Mouse (Mus musculus) left cerebral cortex, adult 8-10 months (tissue): Measurements from ENCODE around the gene Kcnk13. TPM values are rescaled to one million over a fixed set of nuclear protein-coding genes. Genes with fewer than 3 reads are reported as not detected.

Experiments used
- DNase-seq, 2 experiments: peaks; one replicate each; pipeline ENCODE4 v3.0.0; 2022; ENCODE audit warnings: low spot score in 2 of 2
- total RNA-seq, 4 experiments: library from RNA; stranded (reverse); gene quantifications; 2 replicates each; pipeline ENCODE4 v1.2.4; 2022

Gene Kcnk13
- total RNA-seq, 4 experiments from 2014 or later = 9.1 to 10.2 (median 9.7) TPM

DNA sequence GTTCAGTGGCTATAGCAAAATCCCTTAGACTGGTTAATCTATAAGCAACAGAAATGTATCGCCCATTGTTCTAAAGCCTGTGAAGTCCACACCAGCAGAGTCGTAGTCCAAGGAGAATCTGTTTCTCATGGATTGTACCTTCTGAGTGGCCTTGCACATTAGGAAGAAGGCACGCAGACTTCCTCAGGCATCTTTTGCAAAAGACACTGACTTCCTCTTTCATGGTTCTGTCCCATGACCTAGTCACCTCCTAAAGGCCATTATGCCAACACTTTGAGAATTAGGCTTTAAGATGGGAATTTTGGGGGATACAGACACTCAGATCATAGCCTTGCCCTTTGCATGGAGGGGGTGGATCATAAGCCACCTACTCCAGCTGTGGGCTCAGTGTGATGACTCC lies 48.5 kb downstream of the Kcnk13 start:
- no peak for DNase-seq

DNA sequence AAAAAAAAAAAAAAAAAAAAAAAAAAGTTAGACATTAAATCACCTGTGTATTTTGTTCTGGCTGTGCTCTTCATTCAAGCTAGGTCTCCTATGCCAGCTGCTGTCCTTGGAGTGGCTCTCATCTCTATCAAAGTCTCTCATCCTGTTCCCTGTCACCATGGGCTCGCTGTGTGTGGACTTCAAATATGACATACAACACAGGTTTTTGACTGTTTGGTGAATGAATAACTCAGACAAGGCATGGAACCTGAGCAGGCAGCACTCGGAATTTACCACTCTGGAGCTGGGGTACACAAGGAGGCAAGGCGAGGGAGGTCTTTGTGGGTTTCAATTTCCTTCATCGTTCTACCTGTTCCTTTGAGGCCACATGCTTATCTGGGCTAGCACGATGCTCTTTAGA lies 50.8 kb downstream of the Kcnk13 start:
- no peak for DNase-seq

DNA sequence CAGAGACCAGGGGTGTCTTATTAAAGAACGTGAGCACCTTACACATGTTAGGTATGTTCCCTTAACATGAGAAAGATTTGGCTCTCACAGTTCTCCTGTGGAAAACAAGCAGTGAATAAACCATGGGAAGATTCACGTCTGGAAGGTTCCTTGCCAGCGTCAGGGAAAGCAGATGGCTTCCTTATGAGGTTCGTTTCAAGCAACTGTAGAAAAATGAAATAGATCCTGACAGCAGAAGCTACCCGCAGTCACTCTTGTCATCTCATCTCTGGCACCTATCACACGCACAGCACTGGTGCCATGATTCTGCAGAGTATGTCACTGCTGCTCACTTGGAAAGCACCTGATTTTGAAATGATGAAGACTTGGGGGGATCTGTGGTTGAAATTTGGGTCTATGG lies 53.4 kb downstream of the Kcnk13 start:
- DNase-seq = no peak

DNA sequence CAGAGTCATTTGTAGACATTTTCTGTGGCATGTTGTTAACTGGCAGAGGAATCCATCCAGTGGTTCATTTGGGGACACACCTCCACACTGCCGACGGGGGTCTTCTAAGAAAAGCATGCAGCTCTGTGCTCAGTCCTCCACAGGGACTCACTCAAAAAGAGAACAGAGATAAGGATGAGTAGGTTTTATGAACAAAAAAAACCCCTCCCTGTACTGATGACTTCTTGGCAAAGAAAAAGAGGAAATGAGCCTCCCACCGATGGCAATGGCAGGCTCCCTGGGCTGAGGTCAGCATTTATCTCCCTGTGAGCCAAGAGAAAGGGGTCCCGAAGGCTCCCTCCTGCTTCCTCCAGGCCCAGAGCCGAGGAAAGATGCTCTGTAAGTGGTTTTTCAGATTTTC lies 58.2 kb downstream of the Kcnk13 start:
- DNase-seq = no peak

DNA sequence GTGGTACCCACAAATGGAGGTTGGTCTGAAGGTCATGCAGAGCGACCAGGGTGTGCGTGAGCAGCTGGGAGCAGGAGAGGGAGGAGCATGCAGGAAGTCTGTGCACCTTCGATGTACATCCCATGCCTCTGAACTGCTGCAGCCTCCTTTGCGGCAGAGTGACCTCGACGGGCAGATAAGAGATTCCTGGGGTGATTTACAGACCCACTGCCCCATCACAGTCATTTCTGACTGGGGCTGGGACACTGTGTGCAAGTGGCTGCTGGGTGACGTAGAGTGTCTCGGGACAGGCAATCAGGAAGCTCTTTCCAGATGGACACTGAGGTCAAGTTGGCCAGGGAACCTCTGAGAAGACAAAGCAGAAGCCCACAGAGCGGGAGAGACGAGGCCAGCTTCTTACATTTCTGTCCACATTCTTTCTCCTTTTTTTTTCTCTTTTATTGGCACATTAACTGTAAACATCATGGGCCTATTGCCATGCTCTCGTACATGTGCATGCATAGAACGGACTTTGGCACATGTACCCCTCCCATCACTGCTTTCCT lies 59.6 kb downstream of the Kcnk13 start:
- no peak for DNase-seq

DNA sequence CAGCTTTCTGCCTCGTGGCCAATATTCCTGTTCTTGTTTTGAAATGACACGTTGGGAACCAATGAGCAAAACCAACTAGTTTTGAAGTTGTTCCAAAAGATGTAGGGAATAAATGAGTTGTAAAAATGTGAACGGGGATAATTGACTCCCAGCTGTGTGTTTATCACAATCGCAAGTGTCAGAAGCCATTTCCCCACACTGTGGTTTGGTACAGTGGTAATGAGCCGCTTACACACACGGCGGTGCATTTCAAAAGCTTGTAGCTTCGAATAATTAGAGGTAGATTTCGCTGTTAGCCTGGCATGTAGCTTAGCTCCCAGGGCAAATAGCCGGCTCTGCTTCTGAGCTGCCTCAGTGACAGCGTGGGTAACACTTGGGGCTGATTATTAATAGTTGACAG lies 61.4 kb downstream of the Kcnk13 start:
- DNase-seq = no peak

DNA sequence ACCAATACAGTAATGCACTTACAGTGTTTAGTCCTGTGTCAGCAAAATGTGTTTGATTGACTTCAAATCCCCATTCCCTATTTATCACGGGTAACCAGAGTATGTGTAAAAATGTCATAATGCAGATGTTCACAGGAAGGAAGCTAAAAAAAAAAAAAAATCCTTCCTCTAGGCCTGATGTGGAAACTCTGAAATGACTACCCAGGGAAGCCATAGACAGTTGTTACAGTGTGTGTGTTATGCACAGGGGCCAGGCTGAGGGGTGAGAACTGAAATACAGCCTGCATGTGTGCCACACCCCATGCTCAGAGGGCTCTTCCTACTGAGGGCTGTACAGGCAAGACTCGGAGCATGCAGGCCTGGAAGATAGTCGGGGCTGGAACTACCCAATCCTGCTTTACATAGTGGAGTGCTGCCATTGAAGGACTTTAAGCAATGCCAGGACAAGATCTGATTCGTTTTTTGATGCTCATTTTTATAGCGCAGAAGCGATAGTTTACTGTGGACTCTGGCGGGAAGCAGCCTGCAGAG lies 62.5 kb downstream of the Kcnk13 start:
- no peak for DNase-seq

DNA sequence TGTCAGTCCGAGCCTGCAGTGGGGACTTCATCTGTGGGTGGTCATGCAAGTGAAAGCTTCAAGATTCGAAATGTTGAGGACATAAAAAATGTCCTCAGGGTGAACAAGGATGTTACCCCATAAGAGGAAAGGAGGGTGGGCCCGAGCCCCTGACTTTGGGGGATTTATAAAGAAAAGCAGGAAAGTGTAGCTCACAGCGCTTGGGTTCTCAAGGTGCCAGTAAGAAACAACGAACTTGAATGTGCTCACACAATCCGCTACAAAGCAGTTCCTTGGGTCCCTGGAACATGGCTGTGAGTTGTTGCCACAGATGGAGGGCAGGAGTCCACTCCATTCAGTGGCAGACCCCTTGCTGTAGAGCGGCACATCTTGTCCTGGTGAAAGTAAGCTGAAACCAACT lies 63.0 kb downstream of the Kcnk13 start:
- DNase-seq = no peak

DNA sequence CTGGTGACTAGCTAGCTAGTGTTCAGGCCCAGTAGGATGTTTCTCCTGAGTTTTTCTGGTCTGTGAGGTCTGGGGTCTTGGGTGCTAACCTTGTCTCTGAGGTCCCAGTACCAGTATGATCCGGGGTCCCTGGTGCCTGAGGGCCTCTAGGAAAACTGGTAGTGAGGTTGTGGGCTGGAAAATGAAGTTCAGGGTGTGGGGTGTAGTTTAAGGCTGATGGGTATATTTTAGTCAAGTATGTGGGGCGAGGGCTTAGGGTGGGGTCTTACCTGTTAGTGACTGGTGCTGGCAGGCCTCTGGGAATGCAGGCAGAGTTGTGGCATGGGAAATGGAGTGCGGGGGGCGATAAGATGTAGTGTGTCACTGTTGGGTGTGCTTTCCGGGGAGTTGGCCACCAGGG lies 67.4 kb downstream of the Kcnk13 start:
- DNase-seq = no peak

DNA sequence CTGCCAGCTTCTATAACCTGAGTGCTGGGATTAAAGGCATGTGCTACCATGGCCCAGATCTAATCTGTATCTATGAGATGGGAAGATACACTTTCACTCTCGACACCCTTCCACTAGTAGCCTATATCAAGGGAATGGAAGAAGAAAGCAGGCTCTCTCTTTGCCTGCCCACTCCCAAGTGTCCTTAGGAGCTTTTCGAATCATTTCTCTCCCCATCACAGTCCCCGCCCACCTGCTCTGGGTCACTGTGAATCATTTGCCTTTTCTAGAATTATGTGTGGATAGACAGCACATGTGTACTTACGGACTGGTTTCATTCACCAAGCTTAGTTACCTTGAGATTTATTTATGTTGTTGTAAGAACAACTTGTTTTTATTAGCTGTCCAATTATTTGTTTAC lies 68.2 kb downstream of the Kcnk13 start:
- DNase-seq = no peak

DNA sequence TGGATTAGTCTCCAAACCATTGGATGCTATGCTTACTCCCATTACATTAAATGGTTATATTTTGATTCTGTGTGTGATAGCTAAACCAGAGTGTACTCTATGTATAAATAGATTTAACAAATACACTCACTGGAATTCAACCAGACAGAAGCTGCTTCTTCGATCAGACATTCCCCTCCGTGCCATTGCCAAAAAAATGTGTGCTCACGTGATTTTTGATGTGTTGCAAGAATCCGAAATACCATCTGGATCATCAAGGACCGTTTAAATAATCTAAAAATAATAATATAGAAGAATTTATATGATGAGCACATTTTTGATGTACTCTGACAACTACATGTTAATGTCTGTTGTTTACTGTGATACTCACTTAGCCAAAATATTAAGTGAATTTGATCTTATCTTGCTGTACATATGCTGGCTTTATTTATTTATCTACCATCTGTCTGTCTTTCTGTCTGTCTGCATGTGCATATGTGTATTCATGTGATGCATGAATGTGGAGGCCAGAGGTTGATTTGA lies 74.5 kb downstream of the Kcnk13 start:
- DNase-seq = no peak

DNA sequence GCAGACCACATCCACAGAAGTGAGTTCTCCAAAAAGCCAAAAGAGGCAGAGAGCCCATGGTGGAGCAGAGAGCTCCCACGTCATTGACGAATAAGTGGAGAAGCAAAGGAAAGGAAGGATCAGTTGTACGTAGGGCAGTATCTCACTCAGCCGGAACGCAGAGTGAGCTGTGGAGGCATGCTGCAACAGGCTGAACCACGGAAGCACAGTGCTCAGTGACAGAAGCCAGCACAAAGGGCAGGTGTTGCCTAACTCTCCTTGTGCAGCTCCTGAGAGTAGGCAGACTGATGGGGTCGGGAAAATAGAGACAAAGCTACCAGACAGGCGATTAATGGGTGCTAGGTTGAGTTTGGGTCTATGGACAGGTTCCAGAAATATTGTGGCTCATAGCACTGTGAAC lies 77.8 kb downstream of the Kcnk13 start:
- no peak for DNase-seq

DNA sequence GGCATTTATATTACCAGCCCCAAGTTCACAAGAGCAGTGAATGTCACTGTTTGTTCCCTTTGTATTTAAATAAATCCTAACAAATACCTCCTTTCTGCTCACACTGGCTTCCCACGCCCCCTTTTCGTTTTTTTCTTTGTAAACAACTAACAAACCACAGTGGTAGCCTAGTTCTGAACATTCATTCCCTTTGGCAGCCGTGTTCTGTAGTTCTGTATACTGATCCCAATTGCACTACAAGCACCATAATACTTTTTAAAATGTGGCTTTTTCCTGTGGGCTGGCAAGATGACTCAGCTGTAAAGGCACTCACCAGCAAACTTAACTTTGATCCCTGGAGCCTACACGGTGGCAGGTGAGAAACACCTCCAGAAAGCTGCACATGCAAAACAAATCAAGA lies 80.4 kb downstream of the Kcnk13 start:
- no peak for DNase-seq

DNA sequence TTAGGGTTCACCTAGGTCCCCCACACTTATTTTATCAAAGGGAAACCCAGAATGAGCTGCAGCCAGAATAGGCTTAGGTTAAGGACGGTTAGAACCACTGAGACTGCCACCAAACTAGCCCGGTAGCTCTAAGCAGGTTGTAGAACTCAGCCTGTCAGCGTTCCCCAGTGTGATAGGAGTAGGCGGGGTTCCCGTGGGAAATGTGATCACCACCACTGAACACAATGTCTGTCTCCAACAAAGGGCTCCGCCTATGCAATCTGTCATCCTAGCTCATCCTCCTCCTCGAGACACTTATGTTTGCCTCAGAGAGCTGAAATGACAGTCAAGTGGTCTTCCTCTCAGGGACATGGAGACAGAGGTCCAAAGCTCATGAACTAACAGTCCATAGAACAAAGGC lies 86.3 kb downstream of the Kcnk13 start:
- DNase-seq = no peak

DNA sequence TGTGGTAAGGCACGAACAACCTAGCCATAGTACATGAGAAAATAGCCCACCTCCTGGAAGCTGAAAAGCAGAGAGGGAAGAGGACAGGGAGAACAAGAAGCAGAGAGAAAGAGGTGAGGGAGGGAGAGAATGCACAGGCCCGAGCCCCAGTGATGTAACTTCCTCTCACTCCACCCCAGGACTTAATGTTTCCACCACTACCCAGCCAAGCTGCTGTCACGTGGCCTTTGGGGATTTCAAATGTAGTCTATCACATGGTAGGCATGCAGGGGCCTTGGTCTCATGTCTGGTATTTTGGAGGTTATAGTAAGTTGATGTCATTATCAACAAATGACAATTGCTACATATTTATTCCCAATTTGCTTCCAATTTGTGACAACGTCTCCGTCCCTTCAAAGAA lies 89.3 kb downstream of the Kcnk13 start:
- DNase-seq = no peak

DNA sequence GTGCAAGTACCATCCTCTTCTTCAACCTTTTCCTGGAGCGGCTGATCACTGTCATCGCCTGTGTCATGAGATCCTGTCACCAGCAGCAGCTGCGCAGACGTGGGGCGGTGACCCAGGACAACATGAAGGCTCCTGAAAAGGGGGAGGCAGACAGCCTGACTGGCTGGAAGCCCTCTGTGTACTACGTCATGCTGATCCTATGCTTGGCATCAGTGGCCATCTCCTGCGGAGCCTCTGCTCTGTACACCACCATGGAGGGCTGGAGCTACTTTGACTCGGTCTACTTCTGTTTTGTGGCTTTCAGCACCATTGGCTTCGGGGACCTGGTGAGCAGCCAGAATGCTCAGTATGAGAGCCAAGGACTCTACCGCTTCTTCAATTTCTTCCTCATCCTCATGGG lies 96.8 kb downstream of the Kcnk13 start:
- no peak for DNase-seq

DNA sequence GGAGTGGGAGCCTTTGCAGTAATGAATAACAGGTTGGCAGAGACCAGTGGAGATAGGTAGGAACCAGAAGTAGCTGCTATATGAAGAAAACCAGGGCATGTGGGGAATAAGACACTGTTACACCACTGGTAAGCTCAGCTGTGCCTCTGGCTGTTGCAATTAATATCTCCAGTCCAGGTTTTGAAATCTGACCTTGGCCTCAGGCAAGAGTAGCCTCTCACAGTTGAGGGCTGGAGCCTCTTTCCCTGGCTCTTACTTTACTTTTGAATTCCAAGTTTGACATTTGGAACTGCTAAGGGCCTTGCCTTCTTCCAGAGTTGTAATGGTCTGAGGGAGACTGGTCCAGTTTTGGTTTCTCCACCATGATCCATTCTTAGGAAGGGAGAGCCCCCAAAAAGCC lies 97.5 kb downstream of the Kcnk13 start:
- no peak for DNase-seq

DNA sequence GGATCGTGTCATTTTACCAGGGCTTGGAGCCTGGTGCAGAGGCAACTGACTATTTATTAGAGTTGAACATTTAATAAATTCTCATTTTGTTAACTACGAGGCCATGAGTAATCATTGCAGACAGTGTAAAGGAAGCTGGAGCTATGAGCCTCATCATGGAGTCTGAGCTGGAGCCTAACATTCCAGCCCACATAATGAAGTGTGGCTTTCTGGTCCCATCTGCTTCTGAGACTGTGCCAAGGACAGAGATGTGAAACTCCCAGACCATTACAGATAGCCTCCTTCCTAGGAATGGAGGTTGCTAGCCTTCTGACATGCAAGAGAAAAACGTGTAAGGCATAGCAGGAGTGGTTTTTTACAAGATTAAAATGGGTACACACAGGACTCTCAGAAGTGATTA lies 98.3 kb downstream of the Kcnk13 start:
- DNase-seq = no peak

DNA sequence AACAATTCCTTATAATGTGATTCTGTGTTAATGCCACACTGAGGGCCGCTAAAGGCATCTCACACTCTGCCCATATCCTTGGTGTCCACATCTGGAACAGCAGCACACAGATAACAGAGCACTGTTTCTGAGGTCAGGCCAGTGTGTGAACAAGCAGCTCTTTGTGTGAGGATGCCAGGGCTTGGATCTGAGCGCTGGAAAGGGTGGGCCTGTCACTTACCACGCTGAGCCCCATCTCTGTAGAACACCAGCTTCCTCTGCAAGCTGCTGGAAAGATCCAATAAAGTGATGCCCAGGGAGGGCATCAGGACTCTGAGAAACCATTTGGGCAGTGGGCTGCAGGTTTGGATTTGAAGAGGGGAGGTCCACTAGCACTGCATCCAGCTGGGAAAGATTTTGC lies 100.8 kb downstream of the Kcnk13 start:
- peak in 1 of 2 experiments; percentile 36 for DNase-seq

DNA sequence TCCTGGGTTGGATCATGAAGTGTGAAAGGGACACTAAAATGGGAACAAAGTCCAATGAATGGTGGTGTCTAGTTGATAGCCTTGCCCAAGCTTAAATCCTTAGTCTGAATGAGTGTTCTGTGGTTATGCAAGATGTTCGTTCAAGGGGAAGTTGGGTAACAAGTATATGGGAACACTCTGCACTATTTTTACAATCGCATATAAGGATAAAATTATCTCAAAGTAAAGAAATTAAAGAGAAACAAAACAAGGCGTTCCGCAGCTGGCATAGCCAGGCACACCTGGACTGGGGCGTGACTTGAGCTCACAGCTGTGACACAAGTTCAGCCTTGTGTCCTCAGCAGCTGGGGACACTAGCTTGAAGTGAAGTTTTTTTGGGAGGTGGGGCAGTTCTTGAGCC lies 103.2 kb downstream of the Kcnk13 start:
- no peak for DNase-seq

DNA sequence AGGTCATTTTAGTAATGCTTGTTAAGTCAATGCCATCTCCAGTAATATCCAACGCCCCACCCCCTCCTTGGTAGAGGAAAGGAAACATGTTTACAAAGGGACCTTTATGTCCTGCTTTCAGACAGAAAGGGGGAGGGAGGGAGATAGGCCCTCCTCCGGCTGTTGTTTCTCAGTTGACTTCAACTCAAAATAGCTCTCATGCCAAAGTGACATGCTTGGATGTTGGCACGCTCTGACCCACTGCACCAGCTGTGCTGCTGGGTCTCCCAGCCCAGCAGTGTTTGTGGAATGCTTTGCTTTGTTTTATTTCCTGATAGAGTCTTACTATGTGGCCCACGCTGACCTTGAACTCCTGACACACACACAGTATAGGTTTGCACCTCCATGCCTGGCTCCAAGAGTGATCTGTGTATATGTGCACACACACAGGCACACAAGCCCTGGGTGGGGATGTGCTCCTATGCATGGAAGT lies 108.9 kb downstream of the Kcnk13 start:
- peak in 1 of 2 experiments; percentile 72 for DNase-seq

DNA sequence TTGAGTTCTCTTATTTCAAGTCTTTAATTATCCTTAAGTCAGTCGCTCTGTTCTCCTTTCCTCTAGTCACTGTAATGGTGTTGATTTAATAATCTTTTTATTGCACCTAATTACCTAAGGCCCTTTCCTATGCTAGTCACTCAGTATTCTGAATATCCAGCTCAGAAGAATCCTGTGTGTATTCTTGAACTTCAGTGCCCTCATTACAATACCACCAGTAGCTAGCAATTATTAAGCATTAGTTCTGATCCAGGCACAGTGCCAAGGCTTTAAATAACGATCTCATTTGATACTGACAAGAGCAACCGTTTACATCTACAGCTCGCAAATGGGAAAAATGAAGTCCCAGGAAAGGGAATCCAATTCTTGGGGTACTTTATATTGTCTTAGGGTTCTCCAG lies 111.4 kb downstream of the Kcnk13 start:
- no peak for DNase-seq

DNA sequence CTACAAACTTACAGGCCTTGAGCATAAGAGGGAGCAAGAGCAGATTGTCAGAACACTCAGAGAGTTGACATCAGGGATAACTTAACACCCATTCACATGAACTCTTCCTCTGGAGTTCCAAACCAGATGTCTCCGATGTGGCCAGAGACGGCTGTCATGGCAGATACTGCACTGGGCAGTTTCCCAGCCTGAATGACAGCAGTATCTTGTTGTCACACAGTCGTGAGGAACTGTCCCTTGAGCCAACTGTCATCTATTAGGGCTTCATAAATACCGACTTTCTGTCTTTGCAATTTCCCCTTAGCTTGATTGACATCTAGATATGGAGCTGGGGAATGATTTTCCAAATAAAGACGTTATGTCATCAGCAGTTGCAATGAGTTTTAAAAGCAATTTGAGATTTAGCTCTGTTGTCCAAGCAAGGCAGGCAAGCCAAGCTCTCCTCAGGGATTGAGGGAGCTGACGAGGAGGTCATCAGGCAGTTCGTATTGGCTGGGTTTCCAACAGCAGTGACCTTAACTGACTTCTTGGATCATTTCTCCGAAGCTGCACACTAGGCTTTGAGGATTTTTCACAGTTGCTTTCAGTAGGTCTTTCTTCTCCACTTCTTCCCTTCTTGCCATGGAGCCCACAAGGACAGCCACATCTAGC lies 115.5 kb downstream of the Kcnk13 start:
- DNase-seq = no peak
